In the genomic region with DNA sequence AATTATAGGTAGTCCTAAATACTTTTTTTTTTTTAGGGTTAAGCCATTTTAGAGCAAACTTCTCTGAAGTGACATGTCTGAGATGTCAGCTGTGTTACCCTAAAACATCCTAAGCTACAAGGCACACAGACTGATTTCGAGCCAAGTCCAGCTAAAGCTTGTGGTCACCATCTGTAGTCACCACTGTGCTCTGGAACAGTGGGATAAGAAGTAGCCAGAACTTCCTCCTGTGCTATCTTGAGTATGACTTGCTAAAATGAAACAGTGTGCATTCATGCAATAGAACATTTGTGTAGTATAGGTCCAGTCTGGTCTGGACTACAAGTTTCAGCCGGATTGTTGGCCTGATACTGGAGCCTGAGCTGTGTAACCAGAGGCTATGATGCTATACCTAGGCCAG, we compare ENCODE assay signal across 20 mouse cellular contexts. TPM values are rescaled to one million over a fixed set of nuclear protein-coding genes. Genes with fewer than 3 reads are reported as not detected.
DNase-seq lines count a peak whose midpoint lies in the region; ATAC-seq and TF ChIP-seq lines count a peak whose summit lies in the region.
"Had no signal": no experiment of that assay in that cellular context is flagged by ENCODE, and none has a peak within 500 bp of the region (broad histone marks: within the 10 kb centered on the region; RNA-seq: fewer than 3 reads in every experiment).

No protein-coding gene starts in this region.

- intact Hi-C loops in gastrocnemius, postnatal 36 days (cut with DNase I) = no loop called here

- H3K27me3 ChIP-seq in liver, embryonic 14.5 days (ENCODE audit: control insufficient read depth, insufficient read depth, low read length) = no peaks in the 10 kb centered on the region
- H3K27me3 ChIP-seq: embryonic facial prominence, embryonic 13.5 days; forebrain, embryonic 12.5 days; heart, embryonic 12.5 days; hindbrain, embryonic 15.5 days had no signal

- H3K9ac ChIP-seq in liver, embryonic 14.5 days (replicated peaks) = no peak overlapping the region
- H3K9ac ChIP-seq: embryonic facial prominence, embryonic 13.5 days; forebrain, embryonic 12.5 days; heart, embryonic 12.5 days; hindbrain, embryonic 15.5 days had no signal

- peaks cover 0 to 12% of the 10 kb centered on the region in 2 experiments; a peak in 2 of 4 replicates for H3K4me1 ChIP-seq in liver, embryonic 14.5 days (replicated peaks; ENCODE audit: control insufficient read depth in 2 of 2, insufficient read depth in 2 of 2, low read length in 1 of 2)
- H3K4me1 ChIP-seq: embryonic facial prominence, embryonic 13.5 days; forebrain, embryonic 12.5 days; hindbrain, embryonic 15.5 days had no signal

- H3K27ac ChIP-seq in liver, embryonic 14.5 days = no peak overlapping the region
- H3K27ac ChIP-seq: embryonic facial prominence, embryonic 13.5 days; forebrain, embryonic 12.5 days; hindbrain, embryonic 15.5 days had no signal

- H3K9me3 ChIP-seq in liver, embryonic 14.5 days (ENCODE audit: control insufficient read depth, low read length) = no peaks in the 10 kb centered on the region
- H3K9me3 ChIP-seq: embryonic facial prominence, embryonic 13.5 days; forebrain, embryonic 12.5 days; heart, embryonic 12.5 days; hindbrain, embryonic 15.5 days had no signal

- peak; percentile 22 for DNase-seq in heart, adult 11 months
- no peak for DNase-seq in heart, adult 18-20 months
- DNase-seq in liver, embryonic 14.5 days (ENCODE audit: low read depth in 3 of 3, low spot score in 3 of 3) = no peak
- DNase-seq in gastrocnemius, postnatal 36 days = no peak
- DNase-seq in kidney, adult 9 months = no peak
- DNase-seq in adrenal gland, adult (ENCODE audit: inconsistent age in 2 of 2, low spot score in 1 of 2) = no peak
- DNase-seq: adrenal gland, postnatal 14 days; cerebellum, adult 11-12 months; cerebellum, adult 9-10 months; cerebellum, postnatal 25 days; gastrocnemius, postnatal 14 days had no signal

- ATAC-seq in granulocyte monocyte progenitor cell, adult 5-6 weeks (replicated peaks; ENCODE audit: poor library complexity, severe bottlenecking) = peak; percentile 37; the same call in 1 of the 2 replicates
- ATAC-seq in liver, embryonic 14.5 days (ENCODE audit: insufficient read depth) = peak; percentile 28; the same call in 1 of the 2 replicates
- ATAC-seq in megakaryocyte progenitor cell, adult 5-6 weeks (replicated peaks; ENCODE audit: poor library complexity) = peak; percentile 74
- ATAC-seq: forebrain, embryonic 16.5 days had no signal

- 19% methylated on average over 2 of the region's 2 CpGs for WGBS in liver, embryonic 14.5 days (ENCODE audit: insufficient replicate concordance)

- no peaks in the 10 kb centered on the region for H3K36me3 ChIP-seq in liver, embryonic 14.5 days (replicated peaks; ENCODE audit: control insufficient read depth, insufficient read depth, low read depth)
- H3K36me3 ChIP-seq: embryonic facial prominence, embryonic 13.5 days; forebrain, embryonic 12.5 days; heart, embryonic 12.5 days; hindbrain, embryonic 15.5 days had no signal

- TF ChIP-seq CTCF in liver, embryonic 14.5 days (IDR thresholded peaks at IDR 0.05; ENCODE audit: low read depth) = no peak

- TF ChIP-seq EP300 in liver, embryonic 14.5 days (IDR thresholded peaks at IDR 0.05; ENCODE audit: low read depth) = no peak

- H3K4me2 ChIP-seq in liver, embryonic 14.5 days (ENCODE audit: low read depth) = no peak overlapping the region
- H3K4me2 ChIP-seq: embryonic facial prominence, embryonic 13.5 days; forebrain, embryonic 12.5 days; heart, embryonic 12.5 days; hindbrain, embryonic 15.5 days had no signal

- no peak overlapping the region for H3K4me3 ChIP-seq in liver, embryonic 14.5 days (ENCODE audit: insufficient read depth in 1 of 2, low read depth in 2 of 2, low read length in 2 of 2)
- H3K4me3 ChIP-seq: embryonic facial prominence, embryonic 13.5 days; forebrain, embryonic 12.5 days; heart, embryonic 12.5 days; hindbrain, embryonic 15.5 days had no signal

RNA-seq across cellular contexts. Expression of a gene that starts 14.8 kb away (rescaled TPM):
- 1 to 10 TPM; 4.5 to 6.5 TPM for total RNA-seq in heart, adult 18-20 months (2021)
- 2.3 TPM in 1 of 2 replicates, not detected in the other for total RNA-seq in granulocyte monocyte progenitor cell, adult 5-6 weeks (2014; fragmentation: Nextera tagmentation)
- 0.65 TPM in 1 of 2 replicates, not detected in the other for total RNA-seq in granulocyte monocyte progenitor cell, adult 5-6 weeks (2017)
- polyA plus RNA-seq in liver, embryonic 14.5 days (2012; rRNA removed) = 3.3 and 4.2 TPM in 2 replicates
- 1.8 and 2.3 TPM in 2 replicates for polyA plus RNA-seq in liver, embryonic 14.5 days (2014; fragmentation: Nextera tagmentation; extraction: Ambion mirVana)
- total RNA-seq in megakaryocyte progenitor cell, adult 5-6 weeks (2015) = 0.54 and 0.62 TPM in 2 replicates
- 0.47 and 0.54 TPM in 2 replicates for total RNA-seq in megakaryocyte progenitor cell, adult 5-6 weeks (2017)
- total RNA-seq in gastrocnemius, postnatal 36 days (2021) = under 1 TPM; 0.76 to 0.89 TPM

RNA-seq across cellular contexts. Expression of a gene that starts 59.5 kb away (rescaled TPM):
- total RNA-seq in heart, adult 18-20 months (2021) = under 1 TPM; 0.17 to 0.36 TPM
- not detected in 2 replicates for total RNA-seq in granulocyte monocyte progenitor cell, adult 5-6 weeks (2014; fragmentation: Nextera tagmentation)
- total RNA-seq in granulocyte monocyte progenitor cell, adult 5-6 weeks (2017) = 0.43 TPM in 1 of 2 replicates, not detected in the other
- polyA plus RNA-seq in liver, embryonic 14.5 days (2012; rRNA removed) = 0.27 and 0.38 TPM in 2 replicates
- polyA plus RNA-seq in liver, embryonic 14.5 days (2014; fragmentation: Nextera tagmentation; extraction: Ambion mirVana) = 0.15 and 0.35 TPM in 2 replicates
- 0.07 and 0.44 TPM in 2 replicates for total RNA-seq in megakaryocyte progenitor cell, adult 5-6 weeks (2015)
- total RNA-seq in megakaryocyte progenitor cell, adult 5-6 weeks (2017) = 0.17 and 0.30 TPM in 2 replicates
- under 1 TPM in 1 of 2 experiments, not detected in 1; 0.10 TPM for total RNA-seq in gastrocnemius, postnatal 36 days (2021)
- total RNA-seq: gastrocnemius, adult 18-20 months; gastrocnemius, postnatal 14 days had no signal
- polyA plus RNA-seq: C2C12 had no signal
